Mouse (Mus musculus): ENCODE results near the gene Hist1h2bp. TPM values are rescaled to one million over a fixed set of nuclear protein-coding genes. Genes with fewer than 3 reads are reported as not detected.
"Not testable (repeated sequence)": the region's sequence is repeated elsewhere in the genome, so short reads cannot be mapped to it uniquely, and the experiment has no call there.

Hist1h2bp gene
- polyA plus RNA-seq, 1 experiment from 2014 or later = 1.5 TPM

DNA sequence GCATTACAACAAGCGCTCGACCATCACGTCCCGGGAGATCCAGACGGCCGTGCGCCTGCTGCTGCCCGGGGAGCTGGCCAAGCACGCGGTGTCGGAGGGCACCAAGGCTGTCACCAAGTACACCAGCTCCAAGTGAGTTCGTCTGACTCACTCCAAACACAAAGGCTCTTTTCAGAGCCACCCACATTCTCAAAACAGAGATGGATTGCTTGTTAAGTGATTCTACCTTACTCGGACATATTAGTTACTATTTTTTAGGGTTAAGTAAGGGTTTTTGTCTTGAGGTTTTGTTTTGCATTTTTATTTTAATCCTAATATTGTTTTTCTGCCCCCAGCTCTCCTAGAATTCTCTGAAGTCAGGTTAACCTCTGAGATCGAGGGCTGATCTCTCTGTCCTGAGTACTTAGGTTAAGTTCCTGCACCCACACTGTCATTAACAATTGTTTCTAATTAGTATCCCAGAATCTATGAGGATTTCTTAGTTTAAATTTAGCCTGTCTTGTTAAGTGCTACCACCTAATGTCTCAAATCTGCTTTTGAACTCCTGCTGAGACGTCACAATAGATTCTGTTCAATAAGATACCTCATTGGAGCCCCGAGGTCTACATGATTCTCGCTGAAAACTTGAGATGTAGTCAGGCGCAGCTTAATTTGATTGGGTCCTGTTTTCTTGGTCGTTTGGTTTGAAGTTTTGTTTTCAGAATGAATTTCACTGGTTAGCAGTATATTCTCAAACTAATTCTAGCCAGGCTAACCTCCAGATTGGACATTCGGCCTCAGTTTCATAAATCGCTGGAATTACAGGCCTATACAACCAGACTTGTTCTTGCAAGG, 716 bp downstream of the Hist1h2bp start:
- Histone ChIP-seq H3K4me2 (replicated peaks) (peak overlapping the region; percentile 46), H3K9me3 (no peaks in the 10 kb centered on the region), H3K27ac (peak overlapping the region; percentile 88), H3K4me3 (peak overlapping the region; percentile 36), H3K9ac (0 out of 2 replicates have a peak overlapping the region, but pooled peaks have one; percentile 38), H3K4me1 (peaks cover 27% of the 10 kb centered on the region), H3K36me3 (no peaks in the 10 kb centered on the region), H3K27me3 (no peaks in the 10 kb centered on the region)
- ATAC-seq (ENCODE audit: insufficient number of reproducible peaks, insufficient read depth, low FRiP score, low TSS enrichment) = peak; percentile 7; the same call in 1 of the 2 replicates
- 11% methylated on average over 16 of the region's 21 CpGs for WGBS

DNA sequence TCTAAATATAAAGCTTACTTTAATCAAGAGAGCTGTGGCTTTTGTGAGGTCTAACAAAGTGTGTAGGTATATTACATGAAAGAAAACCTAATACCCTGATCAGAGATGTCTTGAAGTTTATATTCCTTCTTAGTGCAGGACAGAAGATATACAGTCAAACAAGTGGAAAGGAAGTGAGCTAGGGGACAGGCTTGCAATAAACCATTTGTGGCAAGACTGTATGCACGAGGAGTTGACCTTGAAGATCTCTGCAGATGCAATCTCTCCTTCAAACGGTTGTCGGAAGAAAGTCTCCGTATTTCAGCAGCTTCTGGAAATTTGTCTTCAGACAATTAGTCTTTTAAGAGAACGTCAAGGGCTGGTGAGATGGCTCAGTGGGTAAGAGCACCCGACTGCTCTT, 2.7 kb downstream of the Hist1h2bp start:
- ATAC-seq (ENCODE audit: insufficient number of reproducible peaks, insufficient read depth, low FRiP score, low TSS enrichment) = no peak
- Histone ChIP-seq H3K27ac (no peak overlapping the region), H3K9ac (no peak overlapping the region), H3K4me1 (peaks cover 20% of the 10 kb centered on the region), H3K4me3 (no peak overlapping the region), H3K4me2 (replicated peaks) (no peak overlapping the region), H3K27me3 (no peaks in the 10 kb centered on the region), H3K36me3 (no peaks in the 10 kb centered on the region), H3K9me3 (no peaks in the 10 kb centered on the region)
- WGBS = 63% methylated on average over 6 of the region's 6 CpGs

DNA sequence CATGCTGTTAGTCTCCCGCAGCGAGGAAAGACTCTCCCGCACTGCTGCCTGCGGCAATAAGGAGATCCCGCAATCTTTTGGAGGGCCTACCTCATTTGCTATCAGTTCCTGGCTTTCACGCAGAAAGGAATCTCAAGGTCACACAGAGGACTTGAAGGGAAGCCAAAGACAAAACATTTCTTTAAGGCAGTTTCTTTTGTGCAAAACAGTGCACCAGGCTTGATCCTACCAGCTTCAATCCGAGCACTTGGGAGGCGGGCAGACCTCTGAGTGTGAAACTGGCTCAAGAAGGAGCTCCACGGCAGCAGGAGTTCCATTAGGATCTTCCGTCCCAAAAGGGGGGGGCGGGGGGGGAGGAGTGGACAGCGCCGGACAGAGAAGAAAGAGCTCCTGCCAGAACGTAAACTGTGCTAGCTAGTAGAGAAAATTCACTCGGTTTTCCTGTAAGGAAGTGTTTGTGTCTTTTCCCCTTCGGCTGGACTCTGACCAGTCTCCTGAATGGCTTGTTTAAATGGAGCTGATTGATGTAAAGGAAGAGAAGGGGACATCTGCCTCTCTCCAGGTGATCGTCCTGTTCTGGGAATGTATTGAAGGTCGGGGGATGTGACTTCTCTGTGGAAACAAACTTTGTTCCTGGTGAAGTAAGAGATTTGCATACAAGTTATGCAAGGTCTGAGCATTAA, 3.5 kb downstream of the Hist1h2bp start:
- peak overlapping the region; percentile 23; the same call in 1 of the 2 replicates for H3K4me3 ChIP-seq
- ATAC-seq (ENCODE audit: insufficient number of reproducible peaks, insufficient read depth, low FRiP score, low TSS enrichment) = no peak
- H3K27me3 ChIP-seq = no peaks in the 10 kb centered on the region
- H3K4me2 ChIP-seq (replicated peaks) = peak overlapping the region; percentile 36
- H3K4me1 ChIP-seq = peaks cover 17% of the 10 kb centered on the region
- peak overlapping the region; percentile 41; the same call in 1 of the 2 replicates for H3K9ac ChIP-seq
- peak overlapping the region; percentile 3; the same call in 1 of the 2 replicates for H3K27ac ChIP-seq
- 11% methylated on average over 16 of the region's 18 CpGs for WGBS
- H3K36me3 ChIP-seq = no peaks in the 10 kb centered on the region
- H3K9me3 ChIP-seq = no peaks in the 10 kb centered on the region

DNA sequence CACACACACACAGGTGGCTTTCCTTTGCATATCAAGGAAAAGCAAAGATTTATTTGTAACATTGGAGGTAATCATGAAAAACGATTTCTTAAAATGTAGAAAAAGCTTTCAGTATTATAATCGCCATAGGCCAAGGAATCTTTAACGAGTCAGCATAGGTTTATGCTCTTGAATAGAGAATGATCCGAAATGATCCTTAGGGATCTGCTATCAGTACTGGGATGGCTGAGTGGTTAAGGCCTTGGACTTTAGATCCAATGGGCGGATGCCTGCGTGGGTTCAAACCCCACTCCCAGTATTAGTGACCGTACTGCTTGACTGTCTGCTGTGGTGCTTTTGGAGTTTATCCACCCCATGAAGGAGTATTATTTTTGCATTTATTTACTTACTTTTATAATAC, 8.3 kb downstream of the Hist1h2bp start:
- H3K9ac ChIP-seq = no peak overlapping the region
- H3K4me1 ChIP-seq = peaks cover 3% of the 10 kb centered on the region; the same call in 1 of the 2 replicates
- WGBS = 90% methylated on average over 7 of the region's 7 CpGs
- H3K27me3 ChIP-seq = no peaks in the 10 kb centered on the region
- H3K27ac ChIP-seq = no peak overlapping the region
- H3K9me3 ChIP-seq = no peaks in the 10 kb centered on the region
- no peak overlapping the region for H3K4me2 ChIP-seq (replicated peaks)
- ATAC-seq (ENCODE audit: insufficient number of reproducible peaks, insufficient read depth, low FRiP score, low TSS enrichment) = no peak
- H3K36me3 ChIP-seq = no peaks in the 10 kb centered on the region
- no peak overlapping the region for H3K4me3 ChIP-seq

DNA sequence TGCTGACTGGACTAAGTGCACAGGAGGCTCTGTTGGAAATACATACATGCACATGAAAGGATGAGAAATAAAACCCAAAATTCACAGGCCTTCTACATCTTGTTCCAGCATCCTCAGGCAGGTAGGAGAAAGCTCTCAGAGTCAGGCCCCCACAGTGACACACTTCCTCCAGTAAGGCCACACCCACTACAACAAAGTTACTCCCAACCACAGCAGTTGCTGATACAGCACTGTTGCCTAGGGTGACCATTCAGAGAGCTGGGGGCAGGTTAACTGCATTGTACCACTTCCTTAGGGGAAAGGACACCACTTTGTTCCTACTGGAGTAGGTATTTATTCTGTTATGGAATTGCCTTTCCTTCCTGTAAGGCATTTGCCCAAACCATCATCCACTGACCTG, 9.9 kb downstream of the Hist1h2bp start:
- H3K27me3 ChIP-seq; H3K36me3 ChIP-seq; H3K4me2 ChIP-seq (replicated peaks); ATAC-seq (ENCODE audit: insufficient number of reproducible peaks, insufficient read depth, low FRiP score, low TSS enrichment); H3K27ac ChIP-seq; H3K9ac ChIP-seq; H3K9me3 ChIP-seq; H3K4me1 ChIP-seq; H3K4me3 ChIP-seq: not testable (repeated sequence)

DNA sequence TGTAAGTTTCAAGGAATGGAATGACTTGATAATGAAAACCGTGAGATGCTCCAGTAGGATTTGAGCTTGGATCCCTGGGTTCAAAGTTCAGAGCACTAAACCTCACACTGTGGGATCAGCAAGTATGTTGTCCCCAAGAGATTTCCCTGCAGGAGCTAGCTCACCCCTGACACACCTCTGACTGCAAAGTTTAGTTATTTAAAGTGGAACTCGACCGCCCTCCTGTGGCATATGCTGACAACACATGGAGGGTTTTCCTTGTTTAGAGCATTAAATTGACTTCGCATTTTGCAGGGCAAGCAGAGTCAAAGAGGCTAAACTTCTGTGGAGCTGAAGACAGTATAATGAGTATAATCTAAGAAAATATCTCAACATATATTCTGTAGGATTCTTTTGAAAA, 15.8 kb downstream of the Hist1h2bp start:
- not testable (repeated sequence) for H3K9me3 ChIP-seq; H3K36me3 ChIP-seq; H3K27me3 ChIP-seq; H3K4me2 ChIP-seq (replicated peaks); H3K4me1 ChIP-seq; H3K9ac ChIP-seq; H3K4me3 ChIP-seq; H3K27ac ChIP-seq
- peak; percentile 65; the same call in 1 of the 2 replicates for ATAC-seq (ENCODE audit: insufficient number of reproducible peaks, insufficient read depth, low FRiP score, low TSS enrichment)
- no CpG with 5 or more reads among the region's 4 CpGs for WGBS

DNA sequence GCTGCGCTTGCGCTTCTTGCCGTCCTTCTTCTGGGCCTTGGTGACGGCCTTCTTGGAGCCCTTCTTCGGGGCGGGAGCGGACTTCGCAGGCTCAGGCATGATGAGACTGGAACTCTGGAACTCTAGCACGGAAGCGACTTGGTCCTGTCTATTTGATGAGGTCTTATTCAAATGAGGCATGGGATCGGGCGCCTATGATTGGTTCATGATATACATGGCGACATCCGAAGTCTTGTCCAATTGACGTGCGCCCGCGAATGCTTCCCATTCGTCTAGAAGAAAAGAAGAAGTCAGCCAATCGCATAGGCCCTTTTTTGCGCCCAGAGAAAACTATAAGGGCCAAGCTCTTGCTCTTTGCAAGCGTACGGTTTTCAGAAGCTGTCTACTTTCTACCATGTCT, 22.8 kb downstream of the Hist1h2bp start, which contains the start of the genes Hist1h2bq and Hist1h2ao:
Gene Hist1h2bq (minus strand): TSS at position 125 of the 400 bp plus-strand sequence.
Gene Hist1h2ao (plus strand): TSS at position 393 of the 400 bp plus-strand sequence.
- H3K27ac ChIP-seq; H3K9ac ChIP-seq; H3K4me3 ChIP-seq; H3K9me3 ChIP-seq; H3K4me2 ChIP-seq (replicated peaks); H3K36me3 ChIP-seq; H3K27me3 ChIP-seq; H3K4me1 ChIP-seq: not testable (repeated sequence)
- WGBS = no CpG with 5 or more reads among the region's 23 CpGs
- ATAC-seq (ENCODE audit: insufficient number of reproducible peaks, insufficient read depth, low FRiP score, low TSS enrichment) = peak; percentile 96

DNA sequence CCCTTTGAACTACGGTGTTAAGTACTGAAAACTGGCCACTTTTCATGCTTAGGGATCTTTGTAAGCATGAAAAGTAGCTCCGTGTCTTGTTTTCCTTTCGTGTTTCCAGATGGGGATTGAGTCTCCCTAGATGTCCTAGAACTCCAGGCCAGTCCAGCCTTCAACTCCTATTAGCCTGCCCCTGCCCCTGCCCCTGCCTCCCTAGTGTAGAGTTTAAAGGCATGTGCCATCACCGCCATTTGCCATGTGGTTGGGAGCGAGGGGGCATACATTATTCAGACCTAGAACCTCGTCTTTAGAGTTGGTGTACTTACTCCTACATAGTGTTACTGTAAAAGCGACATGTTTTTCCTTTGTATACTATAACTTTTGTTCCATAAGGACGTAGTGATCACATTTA, 23.8 kb downstream of the Hist1h2bp start:
- H3K4me2 ChIP-seq (replicated peaks); H3K36me3 ChIP-seq; H3K4me1 ChIP-seq; H3K9ac ChIP-seq; H3K27me3 ChIP-seq; H3K27ac ChIP-seq; H3K9me3 ChIP-seq; H3K4me3 ChIP-seq: not testable (repeated sequence)
- peak; percentile 29; the same call in 1 of the 2 replicates for ATAC-seq (ENCODE audit: insufficient number of reproducible peaks, insufficient read depth, low FRiP score, low TSS enrichment)
- WGBS = no CpG with 5 or more reads among the region's 8 CpGs

DNA sequence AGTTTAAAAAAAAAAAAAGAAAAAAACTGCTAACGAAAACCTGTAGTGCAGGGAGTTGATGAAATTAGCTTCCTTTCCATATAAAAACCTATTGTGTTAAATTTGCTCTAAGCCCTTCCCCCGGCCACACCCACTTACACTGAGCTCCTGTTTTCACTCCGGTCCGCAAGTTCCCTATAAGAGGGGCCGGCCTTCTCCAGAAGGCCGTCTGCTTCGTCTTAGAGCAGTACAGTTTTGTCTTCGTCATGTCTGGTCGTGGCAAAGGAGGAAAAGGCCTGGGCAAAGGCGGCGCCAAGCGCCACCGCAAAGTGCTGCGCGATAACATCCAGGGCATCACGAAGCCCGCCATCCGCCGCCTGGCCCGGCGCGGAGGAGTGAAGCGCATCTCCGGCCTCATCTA, 24.3 kb downstream of the Hist1h2bp start, which contains the start of gene Hist1h4m:
Gene Hist1h4m (plus strand): TSS at position 208 of the 400 bp plus-strand sequence.
- H3K4me1 ChIP-seq, H3K9me3 ChIP-seq, H3K36me3 ChIP-seq, H3K9ac ChIP-seq, H3K27me3 ChIP-seq: not testable (repeated sequence)
- Histone ChIP-seq H3K4me3 (peak within 1 kb of the TSS; percentile 24; the same call in 1 of the 2 replicates), H3K27ac (peak within 1 kb of the TSS; percentile 70), H3K4me2 (replicated peaks) (peak within 1 kb of the TSS; percentile 43)
- ATAC-seq (ENCODE audit: insufficient number of reproducible peaks, insufficient read depth, low FRiP score, low TSS enrichment) = peak; percentile 61; the same call in 1 of the 2 replicates
- WGBS = no CpG with 5 or more reads among the region's 24 CpGs

DNA sequence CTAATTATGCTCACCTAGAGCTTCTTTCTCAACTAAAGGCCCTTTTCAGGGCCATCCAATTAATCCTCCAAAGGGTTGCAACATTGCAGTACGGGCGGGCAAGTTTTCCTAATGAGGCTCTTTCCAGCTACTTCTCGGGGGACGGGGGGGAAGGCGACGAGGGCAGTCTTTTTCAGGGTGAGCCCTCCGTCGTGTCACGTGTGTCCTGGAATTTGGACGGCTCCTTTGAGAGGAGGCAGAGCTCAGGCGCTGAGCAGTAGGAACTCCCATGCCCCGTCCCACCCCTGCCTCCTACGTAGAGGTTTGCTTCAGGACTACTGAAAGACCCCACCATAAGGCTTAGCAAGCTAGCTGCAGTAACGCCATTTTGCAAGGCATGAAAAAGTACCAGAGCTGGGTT, 24.8 kb downstream of the Hist1h2bp start:
- H3K4me2 ChIP-seq (replicated peaks) = peak overlapping the region; percentile 43
- H3K27me3 ChIP-seq, H3K9ac ChIP-seq, H3K9me3 ChIP-seq, H3K4me1 ChIP-seq, H3K36me3 ChIP-seq: not testable (repeated sequence)
- peak overlapping the region; percentile 24; the same call in 1 of the 2 replicates for H3K4me3 ChIP-seq
- 0% methylated on average over 14 of the region's 14 CpGs for WGBS
- ATAC-seq (ENCODE audit: insufficient number of reproducible peaks, insufficient read depth, low FRiP score, low TSS enrichment) = 0 out of 2 replicates have a peak, but pooled peaks have one; percentile 25
- peak overlapping the region; percentile 70 for H3K27ac ChIP-seq

DNA sequence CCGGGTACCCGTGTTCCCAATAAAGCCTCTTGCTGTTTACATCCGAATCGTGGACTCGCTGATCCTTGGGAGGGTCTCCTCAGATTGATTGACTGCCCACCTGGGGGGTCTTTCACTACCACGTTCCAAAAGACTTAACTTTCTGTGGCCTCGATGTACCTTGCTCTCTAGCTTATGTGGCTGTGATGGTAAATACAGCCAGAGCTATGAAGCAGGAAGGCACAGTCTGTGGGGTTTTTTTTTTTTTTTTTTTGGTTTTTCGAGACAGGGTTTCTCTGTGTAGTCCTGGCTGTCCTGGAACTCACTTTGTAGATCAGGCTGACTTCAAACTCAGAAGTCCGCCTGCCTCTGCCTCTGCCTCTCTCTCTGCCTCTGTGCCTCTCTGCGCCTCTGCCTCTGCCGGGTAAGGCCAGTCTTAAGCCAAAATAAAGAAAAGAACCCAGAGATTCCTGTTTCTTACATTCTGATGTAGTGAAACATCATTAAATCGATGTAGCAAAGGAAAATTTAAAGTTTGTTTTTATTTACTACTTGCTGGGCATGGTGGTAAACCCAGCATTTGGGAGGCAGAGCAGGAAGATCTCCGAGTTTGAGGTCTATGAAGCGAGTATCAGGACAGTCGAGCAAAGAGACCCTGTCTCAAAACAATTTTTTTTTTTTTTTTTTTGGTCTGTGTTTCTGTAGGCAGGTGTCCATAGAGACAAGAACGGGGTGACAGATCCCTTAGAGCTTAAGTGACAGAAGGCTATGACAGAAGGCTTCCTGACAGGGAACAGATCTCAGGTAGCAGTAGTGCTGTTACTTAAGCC, 33.0 kb downstream of the Hist1h2bp start:
- H3K4me1 ChIP-seq, H3K27ac ChIP-seq: not testable (repeated sequence)
- 79% methylated on average over 7 of the region's 16 CpGs for WGBS

More for the DNA sequence above, 33.0 kb downstream of the Hist1h2bp start:
- not testable (repeated sequence) for H3K27me3 ChIP-seq; H3K4me2 ChIP-seq (replicated peaks); ATAC-seq (ENCODE audit: insufficient number of reproducible peaks, insufficient read depth, low FRiP score, low TSS enrichment); H3K4me3 ChIP-seq; H3K9me3 ChIP-seq; H3K9ac ChIP-seq; H3K36me3 ChIP-seq
